Mouse (Mus musculus): Measurements from ENCODE around the gene Slc23a2.
A peak's percentile ranks its signal among the peaks of the same experiment; 100 is the strongest.

Gene Slc23a2

GRCm38 (mm10) chr2:132044320-132045274, 100.3 kb downstream of the Slc23a2 start:
- no peak for DNase-seq

GRCm38 (mm10) chr2:132043101-132043621, 101.7 kb downstream of the Slc23a2 start:
- peak; percentile 59 for DNase-seq

DNA sequence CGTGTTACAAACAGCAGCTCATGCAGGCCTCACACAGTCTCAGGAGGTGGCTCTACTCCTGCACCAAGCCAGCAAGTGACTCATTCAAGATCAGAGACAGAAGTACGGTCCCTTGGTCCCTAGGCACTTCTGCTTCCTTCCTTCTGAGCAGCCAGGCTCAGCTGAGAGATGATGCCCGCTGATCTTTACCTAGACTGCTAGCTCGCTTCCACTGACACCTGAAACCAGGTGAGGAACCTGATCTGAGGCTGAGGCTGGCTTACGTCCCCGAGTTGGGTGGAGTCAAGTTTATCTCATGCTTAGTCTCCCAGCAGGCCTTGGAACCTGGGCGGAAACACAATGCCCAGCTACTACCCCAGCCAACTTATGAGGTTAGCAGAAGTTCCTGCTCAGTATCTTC, 105.0 kb downstream of the Slc23a2 start:
- no peak for DNase-seq

- no peak for DNase-seq
These were observed 108.6 kb downstream of the Slc23a2 start for GRCm38 (mm10) chr2:132036326-132036725.

DNA sequence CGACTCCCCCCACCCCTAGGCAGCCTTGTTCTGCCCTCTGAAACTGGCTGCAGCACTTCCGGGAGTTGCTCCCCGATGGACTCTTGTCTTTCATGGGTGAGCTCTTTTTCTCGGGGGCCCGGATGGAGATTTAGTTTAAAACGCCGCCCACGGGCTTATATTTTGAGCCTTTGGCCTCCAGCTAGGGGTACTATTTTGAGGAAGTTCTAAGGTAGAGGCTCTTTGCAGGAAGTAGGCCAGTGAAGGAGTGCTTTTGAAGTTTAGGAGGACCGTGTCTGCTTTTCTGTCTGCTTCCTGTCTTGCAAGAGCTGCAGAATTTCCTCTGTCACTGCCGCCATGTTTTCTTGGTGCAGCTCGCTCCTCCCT, 109.5 kb downstream of the Slc23a2 start:
- no peak for DNase-seq

DNA sequence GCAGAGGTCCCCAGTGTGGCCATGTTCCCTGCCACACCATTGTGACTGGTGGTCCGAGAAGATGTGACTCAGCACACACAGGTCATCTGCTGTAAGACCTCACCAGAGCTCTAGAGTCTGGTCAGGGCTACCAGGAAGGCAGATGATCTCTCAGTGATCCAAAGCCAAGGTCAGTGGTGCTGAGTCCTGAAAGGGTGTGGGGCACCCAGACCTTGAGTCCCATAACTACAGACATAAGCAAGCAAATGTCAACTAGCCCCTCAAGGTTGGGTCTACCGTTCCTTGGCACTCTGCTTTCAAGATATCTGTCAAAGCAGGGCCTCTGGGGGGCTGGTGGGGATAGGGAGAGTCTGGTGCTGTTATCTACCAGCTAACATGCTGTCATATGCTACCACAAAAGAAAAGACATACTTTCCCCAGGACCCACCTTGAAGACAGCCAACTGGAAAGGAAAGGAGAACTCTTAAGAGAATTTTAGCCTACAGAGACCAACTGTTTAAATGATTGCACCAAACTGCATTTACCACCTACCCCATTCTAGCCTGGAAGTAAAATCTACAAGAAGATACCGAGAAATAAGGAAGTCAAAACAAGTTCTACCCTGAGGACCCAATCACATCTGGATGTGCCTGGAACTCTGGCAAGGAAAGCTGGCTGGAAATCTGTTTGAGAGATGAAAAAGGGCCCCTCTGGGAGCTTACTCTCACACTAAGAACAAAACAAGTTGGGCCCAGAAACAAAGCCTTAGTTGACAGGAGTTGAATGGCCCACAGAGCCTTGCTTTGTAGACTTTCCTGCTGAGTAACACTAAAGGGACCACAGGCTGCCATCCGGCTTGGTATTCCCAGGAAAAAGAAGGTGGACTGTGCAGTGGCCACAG, 110.1 kb downstream of the Slc23a2 start:
- no peak for DNase-seq

- no peak for DNase-seq
These were observed 113.4 kb downstream of the Slc23a2 start for GRCm38 (mm10) chr2:132031364-132032095.

DNA sequence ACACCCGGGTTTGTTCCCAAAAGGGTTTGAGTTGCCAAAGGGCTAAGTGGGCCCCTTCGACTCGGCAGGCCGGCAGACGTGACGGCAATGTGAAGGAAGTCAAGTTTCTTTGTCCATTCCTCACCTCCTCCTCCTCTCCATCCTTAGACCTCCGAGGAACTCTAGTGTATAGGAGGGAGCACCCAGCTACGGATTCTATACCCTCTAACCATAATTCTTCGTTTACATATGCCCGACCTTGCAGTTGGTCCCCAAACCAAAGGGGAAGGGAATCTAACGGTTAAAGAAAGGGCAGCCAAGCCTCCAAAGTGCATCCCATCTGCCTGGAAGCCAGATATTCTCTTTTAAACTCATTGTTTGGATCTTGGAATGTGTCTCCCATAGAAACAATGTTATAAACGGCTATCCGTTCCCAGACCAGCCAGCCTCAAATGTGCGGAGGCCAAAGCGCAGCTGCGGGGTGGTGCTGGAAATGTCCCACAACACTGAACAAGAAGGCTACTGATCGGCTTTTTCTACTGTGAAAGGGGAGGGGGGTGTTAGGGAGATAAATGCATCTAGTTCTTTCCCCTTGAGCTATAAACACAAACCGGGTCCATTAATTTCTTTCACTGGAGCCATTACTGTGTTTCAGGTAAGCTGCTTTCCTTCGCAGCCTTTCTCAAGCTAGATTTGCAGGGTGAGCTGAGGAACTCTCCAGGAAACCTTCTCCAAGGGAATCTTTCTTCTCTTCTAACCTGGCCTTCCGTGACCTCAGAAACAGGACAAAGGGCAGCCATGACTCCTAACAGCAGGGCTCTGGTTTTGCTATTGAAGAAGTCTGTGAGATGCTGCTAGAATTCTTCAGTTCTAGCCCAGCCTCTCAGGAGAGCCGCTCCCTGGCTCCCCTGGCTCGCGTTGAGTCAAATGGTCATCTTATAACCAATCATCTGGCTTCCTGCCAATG, 114.2 kb downstream of the Slc23a2 start:
- DNase-seq = peak; percentile 20

DNA sequence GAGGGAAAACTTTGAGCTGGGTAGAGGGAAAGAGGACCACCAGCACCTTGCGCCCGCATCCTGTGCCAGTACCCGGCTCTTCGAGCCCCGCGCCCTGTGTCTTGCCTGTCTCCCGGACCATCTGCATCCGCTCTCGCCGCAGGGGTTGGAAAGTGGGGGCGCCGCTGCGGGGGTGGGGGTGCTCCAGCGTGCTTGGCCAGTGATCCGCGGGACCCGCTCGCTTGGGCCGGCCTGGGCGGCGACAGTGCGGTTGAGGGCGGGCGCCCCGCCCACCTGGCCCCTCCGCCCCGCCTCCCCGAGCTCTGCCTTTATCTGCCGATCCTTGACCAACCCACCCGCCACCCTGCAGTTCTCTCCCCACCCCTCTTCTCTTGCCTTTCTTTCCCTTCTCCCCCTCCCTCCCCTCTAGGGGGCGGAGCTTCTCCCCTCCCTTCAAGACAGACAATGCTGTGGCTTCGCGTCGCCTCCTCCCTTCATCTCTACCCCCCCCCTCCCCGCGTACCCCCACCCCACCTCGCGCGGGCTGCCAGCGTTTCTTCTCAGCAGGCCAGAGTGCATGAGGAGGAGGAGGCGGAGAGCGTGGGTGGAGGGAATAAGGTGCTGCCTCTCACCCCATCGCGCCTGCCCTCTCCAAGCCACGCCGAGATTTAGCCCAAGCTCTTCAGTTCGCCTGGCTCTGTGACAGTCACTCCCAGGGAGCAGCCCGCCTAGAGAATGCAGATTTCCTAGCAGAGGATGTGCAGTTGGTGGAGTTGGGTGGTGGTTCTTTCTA, 115.1 kb downstream of the Slc23a2 start, which contains the start of gene Rassf2:
Gene Rassf2, minus strand, starts transcription at position 613 of the 772 bp plus-strand sequence.
- peak; percentile 77 for DNase-seq

- DNase-seq = peak; percentile 23
These were observed 115.9 kb downstream of the Slc23a2 start for GRCm38 (mm10) chr2:132028894-132029605.

GRCm38 (mm10) chr2:132028107-132028506, 116.8 kb downstream of the Slc23a2 start:
- no peak for DNase-seq

GRCm38 (mm10) chr2:132027366-132027765, 117.5 kb downstream of the Slc23a2 start:
- DNase-seq = no peak

DNA sequence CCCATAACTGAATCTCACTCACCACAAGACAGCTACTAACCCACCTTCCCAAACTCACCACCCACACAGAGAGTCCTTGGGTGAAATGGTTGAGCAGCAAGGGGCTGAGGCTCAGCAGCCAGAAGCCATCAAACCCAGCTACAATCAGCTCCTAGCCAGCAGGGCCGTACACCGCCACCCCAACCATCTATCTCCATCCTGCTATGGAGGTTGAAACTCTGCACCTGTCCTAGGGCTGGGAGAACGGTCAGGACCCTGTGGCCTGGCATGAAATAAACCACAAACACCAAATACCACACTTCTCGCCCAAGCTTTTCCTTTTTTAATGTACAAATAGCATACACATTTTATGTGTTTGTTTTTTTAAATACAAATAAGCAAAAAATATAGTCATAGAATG, 120.9 kb downstream of the Slc23a2 start:
- DNase-seq = no peak

GRCm38 (mm10) chr2:132022621-132023020, 122.3 kb downstream of the Slc23a2 start:
- no peak for DNase-seq

- DNase-seq = no peak
These were observed 123.3 kb downstream of the Slc23a2 start for GRCm38 (mm10) chr2:132021616-132022015.

GRCm38 (mm10) chr2:132020991-132021541, 123.8 kb downstream of the Slc23a2 start:
- no peak for DNase-seq

GRCm38 (mm10) chr2:132020420-132020819, 124.5 kb downstream of the Slc23a2 start:
- no peak for DNase-seq

GRCm38 (mm10) chr2:132019372-132019811, 125.5 kb downstream of the Slc23a2 start:
- DNase-seq = no peak

DNA sequence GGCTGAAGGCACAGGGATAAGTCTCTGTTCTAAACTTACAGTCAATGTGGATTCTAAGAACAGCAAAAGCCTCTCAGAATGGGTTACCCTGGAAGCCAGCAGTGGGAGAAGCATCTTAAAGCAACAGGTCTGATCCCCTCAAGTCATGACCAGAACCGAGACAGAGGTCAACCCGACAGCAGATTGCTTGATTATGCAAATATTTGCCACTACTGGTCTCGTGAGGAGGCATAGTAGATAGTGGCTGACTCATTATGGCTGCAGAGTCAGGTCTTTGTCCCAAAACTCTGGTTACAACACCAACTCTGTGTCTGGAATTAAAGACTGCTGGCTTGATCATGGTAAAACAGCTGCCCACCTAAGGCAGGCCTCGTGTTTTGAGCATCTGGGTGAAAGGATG, 126.8 kb downstream of the Slc23a2 start:
- DNase-seq = no peak
